Mouse (Mus musculus) neutrophil, adult 83 days (primary cell): ENCODE results near the gene Lyar. TPM values are rescaled to one million over a fixed set of nuclear protein-coding genes. Genes with fewer than 3 reads are reported as not detected.

ENCODE experiments used
- total RNA-seq, 2 experiments: library from RNA; stranded (reverse); gene quantifications; one replicate each; pipeline ENCODE4 v1.2.4; 2023

The Lyar gene
- total RNA-seq = 10 to 100 TPM; 11.1 to 15.9 TPM

DNA sequence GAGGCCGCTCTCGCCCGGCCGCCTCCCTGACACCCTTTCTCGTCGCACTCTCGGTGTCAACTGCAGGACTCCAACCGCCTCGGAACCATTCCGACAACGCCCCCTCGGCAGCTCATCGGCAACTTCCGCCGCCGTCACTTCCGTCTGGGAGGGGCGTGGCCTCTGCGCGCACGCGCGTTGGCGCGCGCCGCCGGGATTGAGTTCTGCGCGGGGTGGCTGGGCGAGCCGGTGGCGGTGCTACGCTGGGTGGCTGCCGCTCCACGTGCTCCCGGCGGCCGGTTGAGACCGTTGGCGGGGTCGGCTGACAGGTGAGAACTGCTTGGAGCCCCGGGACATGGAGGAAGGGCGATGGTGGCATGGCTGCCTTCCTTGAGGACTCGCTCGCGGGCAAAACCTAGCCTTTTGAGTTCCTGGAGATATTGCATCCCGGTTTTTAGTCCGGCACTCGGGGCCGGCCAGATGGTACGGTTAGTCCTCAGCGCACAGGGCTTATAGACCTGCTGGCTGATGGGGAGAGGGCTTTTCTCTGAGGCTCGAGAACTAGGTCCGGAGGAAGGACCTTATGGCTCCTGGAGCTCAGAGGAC lies at the start of gene Lyar, which contains the start of gene Zbtb49:
Gene Lyar (plus strand): TSS at position 143 of the 585 bp plus-strand sequence.
Gene Zbtb49 (minus strand): TSS at position 130 of the 585 bp plus-strand sequence.

DNA sequence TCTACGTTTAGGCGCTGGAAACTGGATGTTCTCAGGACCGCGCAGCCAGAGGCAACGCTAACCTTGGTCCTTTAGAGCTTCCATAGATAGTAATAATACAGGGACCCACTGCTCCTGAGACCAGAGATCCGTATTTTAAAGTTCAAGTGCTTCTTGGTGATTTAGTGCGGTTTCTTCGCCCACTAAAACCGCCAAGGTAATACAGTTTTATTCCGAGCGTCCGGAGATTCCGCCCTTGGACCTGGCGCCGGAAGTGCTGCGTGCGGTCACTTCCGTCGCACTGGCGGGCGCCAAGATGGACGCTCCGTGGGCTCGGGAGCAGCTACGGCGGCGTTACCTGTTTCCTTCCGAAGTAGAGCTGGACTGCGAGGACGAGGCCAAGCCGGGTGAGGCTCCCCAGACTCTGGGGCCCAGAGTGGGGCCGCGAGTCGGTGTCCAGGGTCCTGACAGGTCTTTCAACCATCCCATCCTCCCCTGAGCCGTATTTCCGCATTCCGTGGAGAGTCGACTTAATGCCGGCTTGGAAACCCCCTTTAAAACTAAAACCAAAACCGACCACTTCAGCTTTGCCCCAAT lies 39.9 kb downstream of the Lyar start, which contains the start of gene Tmem128:
Gene Tmem128 (plus strand): TSS at position 79 of the 576 bp plus-strand sequence.

DNA sequence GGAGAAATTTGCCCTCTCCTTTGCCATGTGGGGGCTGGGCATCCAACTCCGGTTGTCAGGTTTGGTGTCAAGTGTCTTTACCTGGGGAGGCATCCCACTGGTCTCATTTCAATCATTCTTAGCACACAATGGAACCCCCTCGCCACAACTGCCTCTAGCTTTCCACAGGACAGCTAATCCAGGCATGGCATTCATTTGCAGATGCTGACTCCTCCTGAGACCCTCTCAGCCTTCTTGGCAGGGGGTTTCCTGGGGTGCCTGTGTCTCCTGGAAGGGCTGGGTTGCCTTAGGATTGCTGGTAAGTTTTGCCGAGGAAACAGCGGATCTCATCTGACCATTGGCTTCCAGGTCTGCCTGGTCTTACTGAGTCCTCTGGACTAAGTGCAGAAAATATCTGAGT lies 55.5 kb downstream of the Lyar start, which contains the start of gene Otop1:
Gene Otop1 (plus strand): TSS at position 202 of the 400 bp plus-strand sequence.

Other genes starting within 250 kb of the Lyar start
- 10 to 100 TPM; 25.9 to 27.3 TPM for gene Stx18, start 181.7 kb upstream of the Lyar start, total RNA-seq
- not detected for gene Nsg1, start 60.6 kb upstream of the Lyar start, total RNA-seq
- 1 to 10 TPM; 7.6 to 8.1 TPM for gene Zbtb49, start within 50 bp of the Lyar start, total RNA-seq
- gene Tmem128, start 39.7 kb downstream of the Lyar start, total RNA-seq = 10 to 100 TPM; 33.3 to 41.5 TPM
- not detected for gene Otop1, start 55.5 kb downstream of the Lyar start, total RNA-seq
- gene Drd5, start 98.9 kb downstream of the Lyar start, total RNA-seq = not detected